Mouse (Mus musculus): ENCODE results near the gene Mymx.

DNA sequence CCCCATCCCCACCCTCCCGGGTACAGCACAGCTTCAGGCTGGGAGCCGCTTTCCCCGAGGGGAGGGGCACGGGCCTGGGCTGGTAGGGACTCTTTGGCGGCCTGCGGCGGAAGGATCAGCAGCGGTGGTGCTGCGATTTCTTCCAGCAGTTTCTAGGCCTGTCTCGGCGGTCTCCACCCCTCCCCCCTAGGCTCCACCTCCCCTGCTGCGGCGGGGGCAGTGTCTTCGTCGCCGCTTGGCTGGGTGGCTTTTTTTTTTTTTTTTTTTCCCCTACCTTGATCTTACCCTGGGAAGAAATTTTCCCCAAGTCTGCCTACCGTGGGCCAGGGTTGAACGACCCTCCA, 28.1 kb downstream of the Mymx start:
- TF ChIP-seq CTCF (IDR thresholded peaks at IDR 0.05) (no peak), EP300 (IDR thresholded peaks at IDR 0.05) (no peak; the same call in 1 of the 2 replicates)

Data from lung, postnatal 0 days (tissue).